Mouse (Mus musculus): Measurements from ENCODE around the gene Carmil3. TPM values are rescaled to one million over a fixed set of nuclear protein-coding genes. Genes with fewer than 3 reads are reported as not detected.
A peak's percentile ranks its signal among the peaks of the same experiment; 100 is the strongest.

Gene Carmil3
- total RNA-seq, 2 experiments from 2014 or later = 48.6 to 55.8 TPM

DNA sequence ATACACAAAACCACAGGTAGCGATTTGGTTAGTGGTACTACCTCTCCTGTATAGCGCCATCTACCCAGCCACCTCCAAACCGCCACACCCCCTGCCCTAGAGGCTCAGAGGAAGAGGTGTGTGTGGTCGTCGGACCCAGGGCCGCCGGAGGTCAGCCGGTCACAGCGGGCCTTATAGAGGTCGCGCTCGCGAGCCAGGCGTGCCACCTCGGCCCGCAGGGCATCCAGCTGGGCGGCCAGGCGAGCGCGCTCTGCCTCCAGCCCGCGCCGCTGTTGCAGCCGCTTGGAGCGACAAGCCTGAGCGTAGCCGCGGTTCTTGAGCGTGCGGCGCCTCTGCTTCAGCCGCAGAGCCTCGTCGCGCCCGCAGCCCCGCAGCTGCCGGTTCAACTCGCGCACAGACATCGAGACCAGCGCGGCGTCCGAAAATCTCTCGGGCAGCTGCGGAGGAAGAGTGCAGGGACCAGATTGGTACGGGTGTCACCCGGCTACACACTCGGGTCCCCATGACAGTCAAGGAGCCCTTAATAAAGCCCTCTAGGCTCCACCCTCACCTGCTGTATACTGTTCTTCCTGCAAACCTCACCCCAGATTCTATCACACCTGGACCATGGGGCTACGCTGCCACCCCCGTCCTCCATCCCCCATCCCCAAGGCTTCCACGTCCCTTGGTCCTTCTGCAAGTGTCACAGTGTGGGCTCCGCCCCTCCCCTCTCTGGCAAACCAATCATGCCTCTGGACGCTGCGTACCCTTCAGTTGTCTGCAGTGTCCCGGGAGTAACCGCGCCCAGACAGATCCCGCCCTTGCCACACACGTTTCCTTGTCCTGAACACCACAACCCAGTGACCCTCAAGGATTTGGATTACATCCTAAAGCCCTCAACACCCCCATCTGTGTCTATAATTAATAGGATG, 30.3 kb downstream of the Carmil3 start:
- peak overlapping the region; percentile 78 for H3K27ac ChIP-seq
- no peak; the same call in none of the 2 replicates for TF ChIP-seq CTCF (IDR thresholded peaks at IDR 0.05)
- intact Hi-C loops (cut with DNase I) = loop anchor here (2.0 kb wide), 1 partner anchor 14 kb away; no protein-coding TSS in a partner anchor
- peak overlapping the region; percentile 55 for H3K4me3 ChIP-seq
- DNase-seq (ENCODE audit: extremely low spot score in 1 of 2, low spot score in 2 of 2) = peak in 1 of 2 experiments; percentile 58

DNA sequence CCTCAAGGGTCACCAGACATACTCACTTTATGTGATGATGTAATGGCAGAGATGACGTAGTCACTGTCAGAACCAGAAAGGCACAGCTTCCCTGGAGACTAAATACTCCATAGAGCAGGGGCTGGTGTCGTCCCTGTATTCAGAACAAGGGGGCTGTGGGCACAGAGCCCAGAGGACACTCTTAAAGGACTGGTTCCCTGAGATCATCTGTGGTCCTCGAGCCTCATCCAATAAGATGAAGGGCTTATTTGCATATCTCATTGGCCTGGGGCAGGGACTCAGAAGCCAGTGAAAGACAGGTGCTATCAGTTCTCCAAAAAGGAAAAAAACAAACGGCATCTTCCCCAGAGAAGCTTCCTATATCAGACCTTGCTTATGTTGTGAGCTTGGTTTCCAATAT, 33.6 kb downstream of the Carmil3 start:
- H3K27ac ChIP-seq = no peak overlapping the region
- H3K4me3 ChIP-seq = no peak overlapping the region
- intact Hi-C loops (cut with DNase I) = no loop called here
- DNase-seq (ENCODE audit: extremely low spot score in 1 of 2, low spot score in 2 of 2) = no peak
- TF ChIP-seq CTCF (IDR thresholded peaks at IDR 0.05) = no peak

DNA sequence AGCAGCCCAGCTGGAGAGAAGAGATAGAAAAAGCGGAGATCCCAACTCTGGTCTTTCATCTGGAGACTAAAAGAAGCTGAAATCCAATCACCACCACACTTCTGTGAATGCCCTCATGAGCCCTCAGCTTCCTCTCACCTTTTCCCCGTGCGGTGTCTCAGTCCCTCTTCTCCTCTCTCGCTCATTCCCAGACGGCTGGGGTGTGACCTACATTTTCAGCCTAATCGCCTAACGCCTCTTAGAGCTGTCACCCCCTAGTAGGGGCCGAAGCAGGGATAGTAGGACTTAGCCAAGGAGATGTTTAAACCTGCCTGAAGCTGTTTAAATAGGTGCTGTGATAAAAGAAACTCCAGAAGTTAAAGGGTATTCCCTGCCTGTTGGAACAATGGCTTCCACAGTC, 34.3 kb downstream of the Carmil3 start, which contains the start of gene Nrl:
Nrl (minus strand) TSS at position 197 of the 400 bp plus-strand sequence.
- DNase-seq (ENCODE audit: extremely low spot score in 1 of 2, low spot score in 2 of 2) = no peak
- no peak for TF ChIP-seq CTCF (IDR thresholded peaks at IDR 0.05)
- intact Hi-C loops (cut with DNase I) = no loop called here

DNA sequence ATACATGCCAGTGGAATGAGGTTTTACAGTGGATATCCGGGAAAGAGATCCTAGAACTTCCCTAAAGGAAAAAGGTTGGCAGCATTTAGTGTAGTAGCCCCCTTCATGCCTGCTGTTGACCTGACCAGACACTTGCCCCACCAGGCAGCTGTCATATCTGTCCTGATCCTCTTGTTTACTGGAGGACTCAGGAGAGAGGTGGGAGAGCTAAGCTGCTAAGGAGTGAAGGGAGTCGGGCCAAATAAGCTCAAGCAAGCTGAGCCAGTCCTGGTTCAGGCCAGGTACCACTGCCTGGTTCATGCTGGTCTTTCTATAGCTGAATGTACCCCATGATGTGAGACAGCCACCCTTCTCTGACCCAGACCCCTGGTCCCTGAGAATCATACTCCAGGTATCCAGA, 36.2 kb downstream of the Carmil3 start:
- Histone ChIP-seq H3K27ac (no peak overlapping the region), H3K4me3 (no peak overlapping the region)
- intact Hi-C loops (cut with DNase I) = no loop called here
- no peak for DNase-seq (ENCODE audit: extremely low spot score in 1 of 2, low spot score in 2 of 2)
- no peak for TF ChIP-seq CTCF (IDR thresholded peaks at IDR 0.05)

More for the DNA sequence above, 34.3 kb downstream of the Carmil3 start, which contains the start of gene Nrl:
- Histone ChIP-seq H3K27ac (no peak within 1 kb of the TSS), H3K4me3 (no peak within 1 kb of the TSS)

DNA sequence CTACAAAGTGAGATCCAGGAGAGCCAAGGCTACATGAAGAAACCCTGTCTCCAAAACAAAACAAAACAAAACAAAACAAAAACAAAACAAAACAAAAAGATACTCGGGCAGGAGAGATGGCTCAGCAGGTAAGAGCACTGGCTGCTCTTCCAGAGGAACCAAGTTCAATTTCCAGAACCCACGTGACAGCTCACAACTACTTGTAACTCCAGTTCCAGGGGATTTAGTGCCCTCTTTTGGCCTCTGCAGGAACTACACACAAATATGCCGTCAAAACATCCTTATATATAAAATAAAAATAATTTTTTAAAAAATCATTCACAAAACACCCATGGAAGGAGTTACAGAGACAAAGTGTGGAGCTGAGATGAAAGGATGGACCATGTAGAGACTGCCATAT, 37.5 kb downstream of the Carmil3 start:
- H3K4me3 ChIP-seq = no peak overlapping the region
- H3K27ac ChIP-seq = no peak overlapping the region
- TF ChIP-seq CTCF (IDR thresholded peaks at IDR 0.05) = peak; percentile 58
- intact Hi-C loops (cut with DNase I) = loop anchor here (2.0 kb wide), 1 partner anchor 31 kb away; no protein-coding TSS in a partner anchor
- DNase-seq (ENCODE audit: extremely low spot score in 1 of 2, low spot score in 2 of 2) = no peak

DNA sequence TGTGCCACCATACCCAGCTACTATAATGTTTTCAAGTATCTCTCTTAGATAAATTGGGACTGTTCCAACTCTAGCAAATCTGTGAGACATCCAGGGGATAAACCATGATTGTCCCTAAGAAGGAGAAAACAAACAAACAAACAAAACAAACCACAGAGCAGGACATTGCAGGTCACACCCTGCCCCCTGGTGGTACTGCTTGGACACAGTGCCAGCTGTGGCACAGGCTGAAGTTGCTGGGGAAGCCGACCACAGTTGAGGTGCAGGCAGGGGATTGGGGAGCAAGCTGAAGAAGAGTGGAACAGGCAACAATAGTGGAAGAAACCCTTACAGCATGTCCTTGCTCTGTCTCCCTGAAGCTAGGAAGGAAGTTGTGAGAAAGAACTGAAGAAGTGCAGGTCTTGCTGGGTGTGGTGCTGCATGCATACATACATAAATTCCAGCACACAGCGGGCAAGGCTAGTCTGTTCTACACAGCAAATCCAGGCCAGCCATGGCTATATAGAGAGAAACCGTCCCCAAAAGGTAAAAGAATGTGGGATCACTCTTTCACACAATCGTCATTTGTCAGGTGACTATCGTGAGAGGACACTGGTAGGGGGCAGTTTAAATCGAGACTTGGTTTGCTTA, 45.8 kb downstream of the Carmil3 start:
- no peak overlapping the region for H3K27ac ChIP-seq
- no peak overlapping the region for H3K4me3 ChIP-seq
- DNase-seq (ENCODE audit: extremely low spot score in 1 of 2, low spot score in 2 of 2) = peak; percentile 42 to 47
- intact Hi-C loops (cut with DNase I) = no loop called here
- peak; percentile 80 for TF ChIP-seq CTCF (IDR thresholded peaks at IDR 0.05)

DNA sequence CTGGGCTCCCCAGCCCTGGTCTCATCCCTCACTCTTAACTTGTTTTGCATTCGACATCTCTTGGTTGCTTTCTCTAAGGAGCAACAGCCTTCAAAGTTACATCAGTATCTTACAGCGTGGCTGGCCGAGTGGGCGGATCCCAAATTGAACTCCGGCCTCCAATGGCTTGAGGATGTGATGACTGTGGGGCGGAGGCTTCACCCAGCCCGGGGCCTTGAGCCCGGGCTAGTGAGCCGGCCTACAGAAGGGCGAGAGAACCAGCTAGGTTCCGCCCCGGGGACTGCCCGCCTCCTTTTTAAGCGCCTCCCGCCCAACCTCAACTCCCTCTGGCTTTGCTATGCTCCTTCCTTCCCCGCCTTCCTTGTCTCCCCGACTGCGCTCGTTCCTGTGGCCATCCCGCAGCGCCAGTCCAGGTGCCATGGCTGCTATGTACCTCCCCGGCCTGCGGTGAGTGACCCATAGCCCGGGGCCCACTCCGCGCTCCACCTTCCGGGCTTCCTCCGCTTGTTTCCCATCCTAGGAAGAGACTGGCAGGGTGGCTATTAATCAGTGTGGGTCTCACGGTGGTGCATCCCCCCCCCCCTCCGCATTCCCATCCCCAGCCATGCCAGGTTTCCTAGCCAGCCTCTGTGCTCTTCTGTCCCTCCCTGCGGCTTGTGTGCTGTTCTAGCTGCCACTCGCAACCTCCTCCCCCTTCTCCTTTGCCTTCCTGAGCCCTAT, 49.8 kb downstream of the Carmil3 start, which contains the start of gene Pck2:
Pck2 (plus strand) TSS at position 200 of the 720 bp plus-strand sequence.
- intact Hi-C loops (cut with DNase I) = loop anchor here (2.0 kb wide), 1 partner anchor 17 kb away; no protein-coding TSS in a partner anchor
- DNase-seq (ENCODE audit: extremely low spot score in 1 of 2, low spot score in 2 of 2) = peak; percentile 75
- TF ChIP-seq CTCF (IDR thresholded peaks at IDR 0.05) = no peak
- Histone ChIP-seq H3K4me3 (peak within 1 kb of the TSS; percentile 70), H3K27ac (peak within 1 kb of the TSS; percentile 93)

DNA sequence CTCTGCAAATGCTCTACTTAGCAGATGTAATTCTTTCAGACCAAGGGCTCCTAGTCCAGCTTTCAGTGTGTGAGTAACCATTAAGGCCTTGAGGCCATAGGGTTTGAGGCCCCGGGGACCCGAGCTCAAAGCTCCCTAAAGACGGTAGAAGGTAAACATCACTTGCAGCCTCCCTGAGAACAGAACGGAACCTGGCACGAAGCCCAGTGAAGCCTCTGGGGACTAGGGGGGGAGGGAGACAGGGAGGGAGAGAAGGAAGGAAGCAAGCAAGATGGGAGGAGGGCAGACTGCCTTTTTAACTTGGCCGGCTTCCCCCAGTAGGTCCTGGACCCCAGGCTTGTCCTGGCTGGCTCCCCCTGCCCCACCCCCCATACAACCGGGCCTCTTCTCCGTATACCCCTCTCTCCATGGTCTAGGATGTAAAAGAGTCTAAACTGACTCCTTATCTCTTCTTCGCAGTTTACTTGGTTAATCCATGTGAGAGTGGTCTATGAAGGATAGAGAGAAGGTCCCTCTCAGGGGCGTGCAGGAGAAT, 50.4 kb downstream of the Carmil3 start:
- intact Hi-C loops (cut with DNase I) = loop anchor here (2.0 kb wide), 1 partner anchor 16 kb away; no protein-coding TSS in a partner anchor
- peak; percentile 71 to 83 for DNase-seq (ENCODE audit: extremely low spot score in 1 of 2, low spot score in 2 of 2)
- no peak for TF ChIP-seq CTCF (IDR thresholded peaks at IDR 0.05)
- H3K27ac ChIP-seq = peak overlapping the region; percentile 93
- H3K4me3 ChIP-seq = peak overlapping the region; percentile 70

DNA sequence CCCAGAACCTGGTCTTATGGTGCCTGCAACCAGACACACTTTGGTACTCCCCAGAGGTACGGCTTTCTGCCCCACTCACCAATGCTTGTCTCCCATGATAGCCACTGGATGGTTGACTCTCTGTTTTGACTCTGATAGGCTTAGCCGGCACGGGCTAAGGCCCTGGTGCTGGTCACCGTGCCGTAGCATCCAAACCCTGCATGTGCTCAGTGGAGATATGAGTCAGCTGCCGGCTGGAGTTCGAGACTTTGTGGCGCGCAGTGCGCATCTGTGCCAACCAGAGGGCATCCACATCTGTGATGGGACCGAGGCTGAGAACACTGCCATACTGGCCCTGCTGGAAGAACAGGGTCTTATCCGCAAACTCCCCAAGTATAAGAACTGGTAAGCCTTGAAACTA, 51.8 kb downstream of the Carmil3 start:
- no peak for TF ChIP-seq CTCF (IDR thresholded peaks at IDR 0.05)
- intact Hi-C loops (cut with DNase I) = no loop called here
- H3K27ac ChIP-seq = no peak overlapping the region

DNA sequence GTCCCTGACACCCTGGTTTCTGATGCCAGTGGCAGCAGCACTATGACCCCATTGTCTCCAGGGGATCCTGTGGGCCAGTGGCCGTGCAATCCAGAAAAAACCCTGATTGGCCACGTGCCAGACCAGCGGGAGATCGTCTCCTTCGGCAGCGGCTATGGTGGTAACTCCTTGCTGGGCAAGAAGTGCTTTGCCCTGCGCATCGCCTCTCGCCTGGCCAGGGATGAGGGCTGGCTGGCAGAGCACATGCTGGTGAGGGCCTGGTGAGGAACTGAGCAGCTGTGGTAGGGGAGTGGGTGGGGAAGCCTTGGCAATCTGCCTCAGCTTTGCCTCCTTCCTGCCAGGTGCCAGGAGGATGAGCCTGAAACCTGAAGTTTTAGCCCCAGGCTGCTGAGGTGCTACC, 53.9 kb downstream of the Carmil3 start:
- DNase-seq (ENCODE audit: extremely low spot score in 1 of 2, low spot score in 2 of 2) = no peak

More for the DNA sequence above, 51.8 kb downstream of the Carmil3 start:
- DNase-seq (ENCODE audit: extremely low spot score in 1 of 2, low spot score in 2 of 2) = no peak
- no peak overlapping the region for H3K4me3 ChIP-seq

DNA sequence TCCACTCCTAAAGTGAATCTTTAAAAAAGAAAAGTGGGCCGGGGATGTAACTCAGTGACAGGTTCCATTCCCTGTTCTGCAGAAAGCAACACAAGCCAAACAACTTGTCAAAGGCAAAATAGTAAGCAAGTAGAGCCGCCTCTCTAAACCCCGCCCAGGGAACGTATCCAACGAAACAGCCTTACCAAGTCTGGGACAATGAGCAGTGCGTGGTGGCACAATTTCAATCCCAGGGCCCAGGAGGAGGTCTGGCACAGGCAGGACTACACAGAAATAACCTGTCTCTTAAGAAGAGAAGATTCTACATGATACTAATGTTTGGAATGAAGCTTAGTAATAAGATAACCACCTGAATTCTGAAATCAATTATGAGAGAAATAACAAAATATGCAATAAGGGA, 59.7 kb downstream of the Carmil3 start:
- intact Hi-C loops (cut with DNase I) = no loop called here
- no peak for TF ChIP-seq CTCF (IDR thresholded peaks at IDR 0.05)
- no peak for DNase-seq (ENCODE audit: extremely low spot score in 1 of 2, low spot score in 2 of 2)
- H3K27ac ChIP-seq = no peak overlapping the region
- no peak overlapping the region for H3K4me3 ChIP-seq

More for the DNA sequence above, 53.9 kb downstream of the Carmil3 start:
- no peak for TF ChIP-seq CTCF (IDR thresholded peaks at IDR 0.05)
- Histone ChIP-seq H3K4me3 (no peak overlapping the region), H3K27ac (no peak overlapping the region)
- intact Hi-C loops (cut with DNase I) = no loop called here
